Mouse (Mus musculus) lung, postnatal 14 days (tissue): ENCODE measurements around the gene Gtsf1l.

Experiments used
- DNase-seq: peaks from one replicate; pipeline ENCODE4 v3.0.0; 2021

The Gtsf1l gene

GRCm38 (mm10) chr2:163039940-163040339, 47.7 kb downstream of the Gtsf1l start:
- DNase-seq, result no peak
